Mouse (Mus musculus): Measurements from ENCODE around the gene Mfsd4b3. TPM values are rescaled to one million over a fixed set of nuclear protein-coding genes. Genes with fewer than 3 reads are reported as not detected.
"Not testable (repeated sequence)": the region's sequence is repeated elsewhere in the genome, so short reads cannot be mapped to it uniquely, and the experiment has no call there.

The Mfsd4b3 gene
- total RNA-seq, 2 experiments from 2014 or later = 4.4 to 7.6 TPM

- Histone ChIP-seq H3K27ac (no peak overlapping the region), H3K4me3 (no peak overlapping the region)
- DNase-seq = no peak
- intact Hi-C loops (cut with DNase I) = no loop called here
- no peak for TF ChIP-seq CTCF (IDR thresholded peaks at IDR 0.05)
Observed at GRCm38 (mm10) chr10:39967512-39967911, 7.6 kb upstream of the Mfsd4b3 start.

- no peak overlapping the region for H3K27ac ChIP-seq
- no peak for DNase-seq
- no peak for TF ChIP-seq CTCF (IDR thresholded peaks at IDR 0.05)
- intact Hi-C loops (cut with DNase I) = loop anchor here (2.0 kb wide), 1 partner anchor 251 kb away; no protein-coding TSS in a partner anchor
- H3K4me3 ChIP-seq = no peak overlapping the region
Observed at GRCm38 (mm10) chr10:39961906-39962305, 2.0 kb upstream of the Mfsd4b3 start.

GRCm38 (mm10) chr10:39960441-39960822 is 479 bp upstream of the Mfsd4b3 start:
- no peak for TF ChIP-seq CTCF (IDR thresholded peaks at IDR 0.05)
- intact Hi-C loops (cut with DNase I) = loop anchor here (2.0 kb wide), 1 partner anchor 252 kb away; no protein-coding TSS in a partner anchor
- H3K27ac ChIP-seq = peak overlapping the region; percentile 100
- DNase-seq = no peak
- peak overlapping the region; percentile 82 for H3K4me3 ChIP-seq

GRCm38 (mm10) chr10:39958266-39958665 is 1.7 kb downstream of the Mfsd4b3 start:
- peak; percentile 54 for TF ChIP-seq CTCF (IDR thresholded peaks at IDR 0.05)
- no peak for DNase-seq
- intact Hi-C loops (cut with DNase I) = loop anchor here (5.0 kb wide), 4 partner anchors 56 to 184 kb away; partner anchors contain the start of gene Slc16a10
- H3K27ac ChIP-seq = peak overlapping the region; percentile 100
- H3K4me3 ChIP-seq = no peak overlapping the region; the same call in 1 of the 2 replicates

DNA sequence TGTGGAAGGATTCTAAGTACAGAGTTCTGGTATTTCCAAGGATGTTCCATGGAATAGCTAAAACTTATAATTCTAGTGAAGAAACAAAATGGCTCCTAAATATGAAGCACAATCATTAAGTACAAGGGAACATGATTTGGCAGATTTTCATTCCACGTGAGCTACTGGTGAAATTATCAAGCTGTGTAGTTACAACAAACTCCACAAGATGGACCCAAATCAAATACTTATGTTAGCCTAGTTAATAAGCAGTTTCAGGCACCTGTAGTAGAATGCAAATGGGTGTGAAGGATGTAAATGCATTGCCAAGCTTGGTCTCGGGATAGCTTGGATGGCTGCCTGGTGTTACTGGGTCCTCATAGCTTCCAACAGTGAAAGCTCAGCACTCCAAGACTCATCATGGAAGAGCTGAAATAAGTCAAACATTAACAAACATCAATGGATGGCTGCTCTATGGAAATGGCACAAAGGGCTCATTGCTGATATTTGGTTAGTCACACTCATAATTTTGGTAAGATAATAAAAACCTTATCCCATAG is 3.5 kb downstream of the Mfsd4b3 start:
- no peak overlapping the region for H3K27ac ChIP-seq
- TF ChIP-seq CTCF (IDR thresholded peaks at IDR 0.05) = no peak
- intact Hi-C loops (cut with DNase I) = loop anchor here (5.0 kb wide), 4 partner anchors 54 to 186 kb away; partner anchors contain the start of gene Slc16a10
- DNase-seq = no peak
- H3K4me3 ChIP-seq = no peak overlapping the region

- Histone ChIP-seq H3K4me3 (no peak overlapping the region), H3K27ac (no peak overlapping the region)
- no peak for TF ChIP-seq CTCF (IDR thresholded peaks at IDR 0.05)
- intact Hi-C loops (cut with DNase I) = loop anchor here (5.0 kb wide), 4 partner anchors 53 to 187 kb away; partner anchors contain the start of gene Slc16a10
- no peak for DNase-seq
Observed at GRCm38 (mm10) chr10:39955163-39955562, 4.8 kb downstream of the Mfsd4b3 start.

- no peak for TF ChIP-seq CTCF (IDR thresholded peaks at IDR 0.05)
- intact Hi-C loops (cut with DNase I) = no loop called here
- no peak for DNase-seq
- Histone ChIP-seq H3K4me3 (no peak overlapping the region), H3K27ac (no peak overlapping the region)
Observed at GRCm38 (mm10) chr10:39949377-39949954, 10.5 kb downstream of the Mfsd4b3 start.

DNA sequence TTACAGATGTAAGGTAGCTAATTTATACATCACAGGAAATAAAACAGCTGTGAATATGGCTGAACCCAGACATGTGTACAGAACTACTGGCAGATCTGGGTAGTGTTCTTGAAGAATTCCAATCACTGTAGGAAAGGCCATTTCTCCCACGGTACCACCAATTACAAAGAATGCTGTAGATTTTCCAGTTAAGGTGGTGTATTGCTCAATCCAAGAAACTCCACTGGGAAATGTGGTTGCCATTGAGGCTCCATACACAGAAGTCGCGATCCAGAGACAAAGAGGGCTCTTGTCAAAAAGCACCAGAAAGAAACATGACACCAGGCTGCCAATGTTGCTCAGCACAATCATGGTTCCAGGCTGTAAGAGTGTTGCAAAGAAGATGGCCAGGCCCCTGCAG is 12.8 kb downstream of the Mfsd4b3 start:
- H3K4me3 ChIP-seq; DNase-seq; intact Hi-C loops (cut with DNase I); H3K27ac ChIP-seq: not testable (repeated sequence)

- DNase-seq = no peak
- intact Hi-C loops (cut with DNase I) = no loop called here
- H3K4me3 ChIP-seq = no peak overlapping the region
- no peak overlapping the region for H3K27ac ChIP-seq
- no peak for TF ChIP-seq CTCF (IDR thresholded peaks at IDR 0.05)
Observed at GRCm38 (mm10) chr10:39936553-39936952, 23.4 kb downstream of the Mfsd4b3 start.

DNA sequence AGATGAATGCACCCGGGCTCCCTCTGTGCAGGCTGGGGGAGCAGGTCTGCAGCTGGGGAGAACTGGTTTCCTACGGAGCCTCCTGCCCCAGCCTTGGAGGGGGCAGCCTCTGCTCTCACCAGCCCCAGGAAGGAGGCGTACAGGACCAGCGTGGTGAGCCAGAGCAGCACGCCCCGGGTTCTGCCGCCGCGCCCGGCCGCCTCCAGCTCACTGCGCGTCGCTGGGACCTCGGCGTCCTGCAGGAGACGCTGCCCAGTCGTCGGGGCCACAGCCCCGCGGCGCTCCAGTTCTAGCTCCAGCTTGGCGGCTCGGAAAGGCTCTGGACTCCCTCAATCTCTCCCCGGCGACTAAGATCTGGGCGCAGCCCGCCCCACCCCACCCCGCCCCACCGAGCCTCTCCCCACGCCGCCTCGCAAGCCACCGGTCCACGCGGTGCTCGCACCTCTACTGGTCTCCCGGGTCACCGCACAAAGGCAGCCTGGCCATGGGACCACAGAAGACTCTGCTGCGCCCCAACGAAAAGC is 33.3 kb downstream of the Mfsd4b3 start, which contains the start of gene Mfsd4b2:
Gene Mfsd4b2 (minus strand): TSS at position 308 of the 524 bp plus-strand sequence.
- no peak within 1 kb of the TSS for H3K27ac ChIP-seq
- intact Hi-C loops (cut with DNase I) = no loop called here

GRCm38 (mm10) chr10:39924556-39924955 is 35.4 kb downstream of the Mfsd4b3 start:
- DNase-seq; intact Hi-C loops (cut with DNase I): not testable (repeated sequence)

More for the DNA sequence above, 33.3 kb downstream of the Mfsd4b3 start, which contains the start of gene Mfsd4b2:
- peak; percentile 57 for DNase-seq
- H3K4me3 ChIP-seq = peak within 1 kb of the TSS; percentile 64
- TF ChIP-seq CTCF (IDR thresholded peaks at IDR 0.05) = peak; percentile 39

GRCm38 (mm10) chr10:39912616-39913015 is 47.3 kb downstream of the Mfsd4b3 start:
- no peak overlapping the region for H3K27ac ChIP-seq
- TF ChIP-seq CTCF (IDR thresholded peaks at IDR 0.05) = no peak
- DNase-seq = no peak
- H3K4me3 ChIP-seq = no peak overlapping the region
- intact Hi-C loops (cut with DNase I) = no loop called here

More at GRCm38 (mm10) chr10:39924556-39924955, 35.4 kb downstream of the Mfsd4b3 start:
- not testable (repeated sequence) for H3K4me3 ChIP-seq, H3K27ac ChIP-seq

DNA sequence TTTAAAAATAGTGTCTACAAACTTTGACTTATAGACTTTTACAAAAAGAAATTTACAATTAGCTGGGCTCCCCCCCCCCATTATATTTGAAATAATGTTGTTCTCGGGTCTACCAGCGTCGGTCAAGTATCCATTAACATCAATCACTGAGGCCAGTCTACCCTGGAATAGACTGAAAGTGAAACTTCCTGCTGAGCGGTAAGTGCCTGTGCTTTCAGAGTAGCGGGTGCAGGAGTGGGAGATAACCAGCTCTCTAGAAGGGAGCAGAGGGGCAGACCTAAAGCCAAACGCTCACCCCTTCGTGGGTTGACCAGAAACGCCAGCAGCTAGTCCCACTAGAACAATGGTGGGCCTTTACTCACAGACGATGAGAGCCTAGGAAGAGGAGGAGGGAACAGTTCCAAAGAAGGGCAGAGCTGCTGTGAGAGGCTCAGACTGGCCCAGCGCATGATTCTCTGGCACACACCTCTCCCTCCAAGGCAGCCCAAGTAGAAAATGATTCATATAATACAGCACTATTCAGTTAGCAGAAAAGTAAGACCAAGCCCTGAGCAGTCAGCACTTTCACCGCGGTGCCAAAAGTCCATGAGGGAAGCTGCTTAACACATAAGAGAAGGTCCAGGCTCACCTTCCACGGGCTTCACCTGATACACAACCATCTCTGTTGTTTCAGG is 51.0 kb downstream of the Mfsd4b3 start:
- DNase-seq = no peak

More for the DNA sequence above, 51.0 kb downstream of the Mfsd4b3 start:
- H3K27ac ChIP-seq = no peak overlapping the region
- intact Hi-C loops (cut with DNase I) = no loop called here
- H3K4me3 ChIP-seq = no peak overlapping the region
- TF ChIP-seq CTCF (IDR thresholded peaks at IDR 0.05) = no peak
